16 mouse cellular contexts compared by ENCODE assay signal in genomic region chr5:50626648-50627047, GRCm38 (mm10).
DNase-seq lines count a peak whose midpoint lies in the region; TF ChIP-seq lines count a peak whose summit lies in the region.
"Had no signal": no experiment of that assay in that cellular context is flagged by ENCODE, and none has a peak within 500 bp of the region (broad histone marks: within the 10 kb centered on the region; RNA-seq: fewer than 3 reads in every experiment).

No protein-coding gene starts in this region.

- intact Hi-C loops in left cerebral cortex, postnatal 10 days (cut with DNase I), result no loop called here

- 83% methylated on average over 6 of the region's 6 CpGs for WGBS in kidney, adult 2 months

- TF ChIP-seq POLR2A in kidney, adult 2 months (IDR thresholded peaks at IDR 0.05; ENCODE audit: low read depth, low read length), result no peak

- no peaks in the 10 kb centered on the region for H3K4me1 ChIP-seq in kidney, adult 2 months (ENCODE audit: control insufficient read depth, insufficient read depth, low read length)
- H3K4me1 ChIP-seq: heart, embryonic 13.5 days; hindbrain, embryonic 10.5 days; kidney, embryonic 15.5 days; liver, embryonic 13.5 days had no signal

- H3K27me3 ChIP-seq in kidney, adult 2 months (replicated peaks; ENCODE audit: control insufficient read depth, insufficient read depth, low read length), result no peaks in the 10 kb centered on the region
- H3K27me3 ChIP-seq: heart, embryonic 13.5 days; kidney, embryonic 15.5 days; liver, embryonic 13.5 days had no signal

- TF ChIP-seq CTCF in layer of hippocampus, adult 2 months (conservative IDR thresholded peaks at IDR 0.05), result no peak
- no peak for TF ChIP-seq CTCF in kidney, adult 2 months (conservative IDR thresholded peaks at IDR 0.05; ENCODE audit: insufficient read depth, insufficient read length, low read depth, low read length)

- DNase-seq in layer of hippocampus, adult 2 months (ENCODE audit: low spot score in 2 of 2), result peak; percentile 13 to 63
- no peak for DNase-seq in layer of hippocampus, postnatal 10 days (ENCODE audit: low spot score in 2 of 2)
- peak; percentile 69 for DNase-seq in brain, adult 2 months (ENCODE audit: low read depth, low spot score)
- DNase-seq in brain, embryonic 18.5 days (ENCODE audit: low read depth, low spot score), result peak; percentile 32
- peak; percentile 24 to 69 for DNase-seq in left cerebral cortex, postnatal 10 days (ENCODE audit: extremely low spot score in 1 of 2, low spot score in 2 of 2)
- DNase-seq in kidney, adult 2 months, result no peak
- DNase-seq in kidney, postnatal 4 days, result no peak
- DNase-seq in spleen, postnatal 36 days (ENCODE audit: low spot score in 2 of 2), result no peak
- DNase-seq: cerebellum, postnatal 14 days; gastrocnemius, postnatal 10 days; liver, embryonic 13.5 days; lung, postnatal 10 days; thymus, adult 18-20 months had no signal

- no peak overlapping the region for H3K4me3 ChIP-seq in layer of hippocampus, adult 2 months
- H3K4me3 ChIP-seq in kidney, adult 2 months (ENCODE audit: insufficient read depth, low read depth, low read length), result no peak overlapping the region
- H3K4me3 ChIP-seq: heart, embryonic 13.5 days; hindbrain, embryonic 10.5 days; kidney, embryonic 15.5 days; liver, embryonic 13.5 days had no signal

- no peaks in the 10 kb centered on the region for H3K36me3 ChIP-seq in kidney, adult 2 months (ENCODE audit: control insufficient read depth, insufficient read depth, low read length)
- H3K36me3 ChIP-seq: heart, embryonic 13.5 days; hindbrain, embryonic 10.5 days; kidney, embryonic 15.5 days; liver, embryonic 13.5 days had no signal

- H3K27ac ChIP-seq in layer of hippocampus, adult 2 months, result peak overlapping the region; percentile 61; the same call in 1 of the 2 replicates
- no peak overlapping the region for H3K27ac ChIP-seq in kidney, adult 2 months (ENCODE audit: insufficient read depth, low read depth, low read length)
- H3K27ac ChIP-seq: heart, embryonic 13.5 days; hindbrain, embryonic 10.5 days; kidney, embryonic 15.5 days; liver, embryonic 13.5 days had no signal

Comparison
In these comparisons a context has a peak if more than half of its experiments do, and no peak if none do; other contexts are left out.
1. DNase-seq: peak in layer of hippocampus, adult 2 months (2 of 2), brain, adult 2 months (single experiment), brain, embryonic 18.5 days (single experiment) and left cerebral cortex, postnatal 10 days (2 of 2); none in layer of hippocampus, postnatal 10 days (0 of 2), kidney, adult 2 months (single experiment), kidney, postnatal 4 days (0 of 2) and spleen, postnatal 36 days (0 of 2).